Mouse (Mus musculus): ENCODE data around the gene Hoxb5. TPM values are rescaled to one million over a fixed set of nuclear protein-coding genes. Genes with fewer than 3 reads are reported as not detected.

The Hoxb5 gene
- polyA plus RNA-seq, 1 experiment from 2014 or later, result 0.07 TPM

GRCm38 (mm10) chr11:96324125-96324524 lies 21.0 kb downstream of the Hoxb5 start:
- Histone ChIP-seq H3K27me3 (replicated peaks; ENCODE audit: low read depth, poor library complexity, severe bottlenecking) (peaks cover 100% of the 10 kb centered on the region), H3K4me3 (0 out of 2 replicates have a peak overlapping the region, but pooled peaks have one; percentile 11), H3K9me3 (no peaks in the 10 kb centered on the region), H3K4me1 (peaks cover under 1% of the 10 kb centered on the region; the same call in 1 of the 2 replicates), H3K36me3 (replicated peaks) (no peaks in the 10 kb centered on the region), H3K27ac (replicated peaks) (no peak overlapping the region)
- under 1% methylated on average over 5 of the region's 5 CpGs for WGBS
- no peak for DNase-seq (ENCODE audit: low spot score)

GRCm38 (mm10) chr11:96324965-96325364 lies 21.8 kb downstream of the Hoxb5 start:
- Histone ChIP-seq H3K9me3 (no peaks in the 10 kb centered on the region), H3K4me1 (no peaks in the 10 kb centered on the region), H3K36me3 (replicated peaks) (no peaks in the 10 kb centered on the region), H3K4me3 (peak overlapping the region; percentile 11; the same call in 1 of the 2 replicates), H3K27ac (replicated peaks) (no peak overlapping the region), H3K27me3 (replicated peaks; ENCODE audit: low read depth, poor library complexity, severe bottlenecking) (peaks cover 100% of the 10 kb centered on the region)
- 2% methylated on average over 8 of the region's 8 CpGs for WGBS
- no peak for DNase-seq (ENCODE audit: low spot score)

- Histone ChIP-seq H3K4me3 (peak overlapping the region; percentile 32; the same call in 1 of the 2 replicates), H3K36me3 (replicated peaks) (no peaks in the 10 kb centered on the region), H3K4me1 (no peaks in the 10 kb centered on the region), H3K9me3 (no peaks in the 10 kb centered on the region), H3K27ac (replicated peaks) (no peak overlapping the region), H3K27me3 (replicated peaks; ENCODE audit: low read depth, poor library complexity, severe bottlenecking) (peaks cover 100% of the 10 kb centered on the region)
- DNase-seq (ENCODE audit: low spot score), result no peak
- WGBS, result under 1% methylated on average over 22 of the region's 22 CpGs
Observed at GRCm38 (mm10) chr11:96325747-96326212, 22.6 kb downstream of the Hoxb5 start.

- no peaks in the 10 kb centered on the region; the same call in 1 of the 2 replicates for H3K4me1 ChIP-seq
- no peaks in the 10 kb centered on the region for H3K36me3 ChIP-seq (replicated peaks)
- H3K9me3 ChIP-seq, result no peaks in the 10 kb centered on the region
- H3K27me3 ChIP-seq (replicated peaks; ENCODE audit: low read depth, poor library complexity, severe bottlenecking), result peaks cover 100% of the 10 kb centered on the region
- WGBS, result under 1% methylated on average over 12 of the region's 12 CpGs
- 0 out of 2 replicates have a peak overlapping the region, but pooled peaks have one; percentile 32 for H3K4me3 ChIP-seq
- no peak overlapping the region for H3K27ac ChIP-seq (replicated peaks)
- no peak for DNase-seq (ENCODE audit: low spot score)
Observed at GRCm38 (mm10) chr11:96326705-96327104, 23.6 kb downstream of the Hoxb5 start.

- Histone ChIP-seq H3K4me3 (no peak overlapping the region), H3K27me3 (replicated peaks; ENCODE audit: low read depth, poor library complexity, severe bottlenecking) (peaks cover 100% of the 10 kb centered on the region), H3K36me3 (replicated peaks) (no peaks in the 10 kb centered on the region), H3K4me1 (peaks cover 3% of the 10 kb centered on the region), H3K9me3 (no peaks in the 10 kb centered on the region), H3K27ac (replicated peaks) (no peak overlapping the region)
- DNase-seq (ENCODE audit: low spot score), result no peak
- WGBS, result 1% methylated on average over 7 of the region's 7 CpGs
Observed at GRCm38 (mm10) chr11:96327122-96327521, 24.0 kb downstream of the Hoxb5 start.

- no peak for DNase-seq (ENCODE audit: low spot score)
- WGBS, result 2% methylated on average over 5 of the region's 5 CpGs
Observed at GRCm38 (mm10) chr11:96327750-96328149, 24.6 kb downstream of the Hoxb5 start.

GRCm38 (mm10) chr11:96328605-96329004 lies 25.5 kb downstream of the Hoxb5 start:
- peaks cover 16% of the 10 kb centered on the region for H3K4me1 ChIP-seq
- no peak for DNase-seq (ENCODE audit: low spot score)
- peaks cover 100% of the 10 kb centered on the region for H3K27me3 ChIP-seq (replicated peaks; ENCODE audit: low read depth, poor library complexity, severe bottlenecking)
- H3K9me3 ChIP-seq, result no peaks in the 10 kb centered on the region
- H3K36me3 ChIP-seq (replicated peaks), result no peaks in the 10 kb centered on the region
- 7% methylated on average over 8 of the region's 8 CpGs for WGBS
- no peak overlapping the region for H3K4me3 ChIP-seq
- H3K27ac ChIP-seq (replicated peaks), result no peak overlapping the region

More at GRCm38 (mm10) chr11:96327750-96328149, 24.6 kb downstream of the Hoxb5 start:
- Histone ChIP-seq H3K27me3 (replicated peaks; ENCODE audit: low read depth, poor library complexity, severe bottlenecking) (peaks cover 100% of the 10 kb centered on the region), H3K27ac (replicated peaks) (no peak overlapping the region), H3K36me3 (replicated peaks) (no peaks in the 10 kb centered on the region), H3K4me3 (0 out of 2 replicates have a peak overlapping the region, but pooled peaks have one; percentile 1), H3K9me3 (no peaks in the 10 kb centered on the region), H3K4me1 (peaks cover 9% of the 10 kb centered on the region)

- Histone ChIP-seq H3K9me3 (no peaks in the 10 kb centered on the region), H3K27ac (replicated peaks) (no peak overlapping the region), H3K27me3 (replicated peaks; ENCODE audit: low read depth, poor library complexity, severe bottlenecking) (peaks cover 100% of the 10 kb centered on the region), H3K4me3 (peak overlapping the region; percentile 53), H3K36me3 (replicated peaks) (no peaks in the 10 kb centered on the region), H3K4me1 (peaks cover 16% of the 10 kb centered on the region)
- DNase-seq (ENCODE audit: low spot score), result no peak
- WGBS, result under 1% methylated on average over 8 of the region's 8 CpGs
Observed at GRCm38 (mm10) chr11:96332105-96332504, 29.0 kb downstream of the Hoxb5 start.

- H3K4me3 ChIP-seq, result peak overlapping the region; percentile 53
- peak overlapping the region; percentile 75 for H3K27ac ChIP-seq (replicated peaks)
- DNase-seq (ENCODE audit: low spot score), result peak; percentile 75
- under 1% methylated on average over 35 of the region's 35 CpGs for WGBS
- peaks cover 16% of the 10 kb centered on the region for H3K4me1 ChIP-seq
- no peaks in the 10 kb centered on the region for H3K9me3 ChIP-seq
- H3K27me3 ChIP-seq (replicated peaks; ENCODE audit: low read depth, poor library complexity, severe bottlenecking), result peaks cover 100% of the 10 kb centered on the region
- H3K36me3 ChIP-seq (replicated peaks), result no peaks in the 10 kb centered on the region
Observed at GRCm38 (mm10) chr11:96332618-96333032, 29.5 kb downstream of the Hoxb5 start.

- Histone ChIP-seq H3K9me3 (no peaks in the 10 kb centered on the region), H3K4me1 (peaks cover 16% of the 10 kb centered on the region), H3K27ac (replicated peaks) (peak overlapping the region; percentile 75; the same call in 1 of the 2 replicates), H3K36me3 (replicated peaks) (no peaks in the 10 kb centered on the region), H3K27me3 (replicated peaks; ENCODE audit: low read depth, poor library complexity, severe bottlenecking) (peaks cover 100% of the 10 kb centered on the region), H3K4me3 (peak overlapping the region; percentile 53)
- DNase-seq (ENCODE audit: low spot score), result no peak
- 2% methylated on average over 17 of the region's 17 CpGs for WGBS
Observed at GRCm38 (mm10) chr11:96333241-96334001, 30.3 kb downstream of the Hoxb5 start.

- peaks cover 16% of the 10 kb centered on the region for H3K4me1 ChIP-seq
- peaks cover 100% of the 10 kb centered on the region for H3K27me3 ChIP-seq (replicated peaks; ENCODE audit: low read depth, poor library complexity, severe bottlenecking)
- WGBS, result 2% methylated on average over 2 of the region's 2 CpGs
- no peak for DNase-seq (ENCODE audit: low spot score)
- H3K27ac ChIP-seq (replicated peaks), result no peak overlapping the region
- H3K4me3 ChIP-seq, result peak overlapping the region; percentile 53; the same call in 1 of the 2 replicates
- H3K9me3 ChIP-seq, result no peaks in the 10 kb centered on the region
- no peaks in the 10 kb centered on the region for H3K36me3 ChIP-seq (replicated peaks)
Observed at GRCm38 (mm10) chr11:96334002-96334364, 30.8 kb downstream of the Hoxb5 start.

GRCm38 (mm10) chr11:96334998-96335397 lies 31.9 kb downstream of the Hoxb5 start:
- DNase-seq (ENCODE audit: low spot score), result no peak
- H3K4me1 ChIP-seq, result peaks cover 16% of the 10 kb centered on the region
- no peaks in the 10 kb centered on the region for H3K9me3 ChIP-seq
- H3K36me3 ChIP-seq (replicated peaks), result no peaks in the 10 kb centered on the region
- H3K27ac ChIP-seq (replicated peaks), result no peak overlapping the region
- WGBS, result 21% methylated on average over 3 of the region's 3 CpGs
- peak overlapping the region; percentile 16; the same call in 1 of the 2 replicates for H3K4me3 ChIP-seq
- peaks cover 100% of the 10 kb centered on the region for H3K27me3 ChIP-seq (replicated peaks; ENCODE audit: low read depth, poor library complexity, severe bottlenecking)

GRCm38 (mm10) chr11:96336597-96336996 lies 33.5 kb downstream of the Hoxb5 start:
- Histone ChIP-seq H3K4me1 (peaks cover 19% of the 10 kb centered on the region), H3K4me3 (0 out of 2 replicates have a peak overlapping the region, but pooled peaks have one; percentile 1), H3K36me3 (replicated peaks) (no peaks in the 10 kb centered on the region), H3K9me3 (no peaks in the 10 kb centered on the region), H3K27ac (replicated peaks) (no peak overlapping the region), H3K27me3 (replicated peaks; ENCODE audit: low read depth, poor library complexity, severe bottlenecking) (peaks cover 100% of the 10 kb centered on the region)
- DNase-seq (ENCODE audit: low spot score), result no peak
- WGBS, result 0% methylated on average over 2 of the region's 2 CpGs
